Mouse (Mus musculus) limb, embryonic 12.5 days (tissue): Measurements from ENCODE around the gene Tigd3. TPM values are rescaled to one million over a fixed set of nuclear protein-coding genes. Genes with fewer than 3 reads are reported as not detected.
A peak's percentile ranks its signal among the peaks of the same experiment; 100 is the strongest.

Experiments
- ATAC-seq: fragments of 200-750 bp; cut with Nextera tagmentation; 2 replicates; pipeline ENCODE4 v1.8.0; 2017; ENCODE audit warnings: low read depth, moderate TSS enrichment; ENCODE audit not compliant: insufficient number of reproducible peaks, insufficient read depth, low FRiP score, low TSS enrichment
- H3K27ac ChIP-seq: fragments of 300-500 bp; sonication (generic); 2 replicates; pipeline ENCODE4 v1.5.1; 2016; ENCODE audit warnings: mild to moderate bottlenecking, moderate library complexity
- H3K27me3 ChIP-seq: fragments of 300-500 bp; sonication (generic); 2 replicates; pipeline ENCODE4 v1.6.1; 2016; ENCODE audit warnings: mild to moderate bottlenecking, moderate library complexity
- H3K36me3 ChIP-seq: fragments of 300-500 bp; sonication (generic); 2 replicates; pipeline ENCODE4 v1.6.1; 2016; ENCODE audit warnings: mild to moderate bottlenecking, moderate library complexity
- H3K4me1 ChIP-seq: fragments of 300-500 bp; sonication (generic); replicated peaks from 2 replicates; pipeline ENCODE4 v1.6.1; 2016
- H3K4me2 ChIP-seq: fragments of 300-500 bp; sonication (generic); 2 replicates; pipeline ENCODE4 v1.6.1; 2016; ENCODE audit warnings: mild to moderate bottlenecking, moderate library complexity
- H3K4me3 ChIP-seq: fragments of 300-500 bp; sonication (generic); replicated peaks from 2 replicates; pipeline ENCODE4 v1.5.1; 2016; ENCODE audit warnings: mild to moderate bottlenecking
- H3K9ac ChIP-seq: fragments of 300-500 bp; sonication (generic); replicated peaks from 2 replicates; pipeline ENCODE4 v1.6.1; 2016; ENCODE audit warnings: mild to moderate bottlenecking, moderate library complexity
- H3K9me3 ChIP-seq: fragments of 300-500 bp; sonication (generic); 2 replicates; pipeline ENCODE4 v1.6.1; 2016; ENCODE audit warnings: mild to moderate bottlenecking, moderate library complexity
- WGBS: fragments of 180-500 bp; shearing (Covaris S2); methylation state at CpG from one replicate; pipeline ENCODE4 v1.1.7; 2016; 5-methylcytosine and 5-hydroxymethylcytosine counted together
- polyA plus RNA-seq: library from polyadenylated mRNA; unstranded; fragments of >200 nt; fragmentation: Nextera tagmentation; extraction: Ambion mirVana; gene quantifications from 2 replicates; pipeline ENCODE4 v1.2.1, GENCODE M21; 2016

Tigd3 gene
- polyA plus RNA-seq, 1 experiment from 2014 or later = 6.6 TPM

DNA sequence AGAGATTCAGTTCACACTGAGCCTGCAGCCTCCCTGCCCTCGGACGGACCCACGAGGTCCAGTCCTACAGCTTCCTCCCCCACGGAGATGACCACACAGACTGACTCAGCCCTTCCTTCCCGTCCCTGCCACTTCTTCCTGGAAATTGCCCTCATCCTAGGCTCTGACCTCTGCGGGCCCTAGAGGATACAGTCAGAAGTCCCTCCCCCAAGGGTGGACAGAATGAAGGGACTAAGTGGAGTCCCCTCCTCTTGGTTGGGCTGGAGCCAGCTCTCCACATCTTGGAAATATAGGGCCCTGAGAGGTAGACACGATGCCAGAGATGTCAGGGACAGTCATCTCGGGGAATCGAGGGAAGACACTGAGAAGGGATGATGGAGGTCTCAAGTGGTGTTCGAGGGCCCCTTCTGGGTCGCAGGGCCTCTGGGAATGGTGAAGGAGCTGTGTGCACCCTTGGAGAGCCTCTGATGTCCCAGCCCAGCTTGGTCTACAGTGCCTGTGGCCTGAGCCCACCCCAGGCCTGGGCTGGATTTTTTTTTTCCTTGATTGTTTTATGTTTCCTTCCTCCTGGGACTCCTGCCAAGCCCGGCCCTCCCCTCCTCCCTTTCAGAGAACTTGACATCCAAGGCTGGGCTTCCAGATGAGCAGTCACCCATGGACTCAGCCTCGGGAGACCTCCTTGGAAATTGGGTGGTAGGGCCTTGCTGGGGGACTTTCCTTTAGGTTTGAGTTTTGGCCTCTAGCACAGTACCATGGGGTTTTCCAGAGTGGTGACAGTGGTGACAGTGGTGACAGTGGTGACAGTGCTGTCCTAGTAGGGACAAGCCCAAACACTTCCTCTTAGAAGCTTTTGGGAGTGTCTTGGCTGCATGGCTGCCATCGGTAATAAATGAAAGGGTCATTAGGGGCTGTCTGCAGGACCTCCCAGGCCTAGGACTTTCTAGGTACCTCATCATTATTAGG is 36.0 kb upstream of the Tigd3 start:
- no peak overlapping the region for H3K4me3 ChIP-seq
- H3K9ac ChIP-seq = no peak overlapping the region

DNA sequence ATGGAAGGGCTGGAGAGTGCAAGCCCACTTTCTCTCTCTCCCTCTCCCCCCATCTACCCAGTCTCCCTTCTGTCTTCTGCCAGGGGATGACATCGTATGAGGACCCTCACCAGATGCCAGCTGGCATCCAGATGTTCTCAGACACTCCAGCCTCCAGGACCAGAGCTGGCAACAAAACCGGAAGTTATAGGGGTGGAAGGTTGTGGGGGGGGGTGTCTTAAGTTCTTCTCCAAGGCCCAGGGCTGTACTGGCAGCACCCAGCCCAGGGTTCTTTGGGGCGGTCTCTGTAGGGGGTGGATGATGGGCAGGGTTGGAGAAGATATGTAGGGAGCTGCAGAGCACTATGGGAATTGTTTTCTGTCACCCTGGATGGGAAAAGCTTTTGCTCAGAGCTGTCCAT is 34.6 kb upstream of the Tigd3 start:
- Histone ChIP-seq H3K4me2 (no peak overlapping the region), H3K4me3 (no peak overlapping the region), H3K27me3 (peaks cover 11% of the 10 kb centered on the region), H3K27ac (no peak overlapping the region), H3K36me3 (no peaks in the 10 kb centered on the region), H3K9me3 (no peaks in the 10 kb centered on the region), H3K4me1 (peaks cover 21% of the 10 kb centered on the region), H3K9ac (no peak overlapping the region; the same call in 1 of the 2 replicates)
- 38% methylated on average over 3 of the region's 3 CpGs for WGBS
- ATAC-seq = no peak

More for the DNA sequence above, 36.0 kb upstream of the Tigd3 start:
- Histone ChIP-seq H3K4me1 (peaks cover 16% of the 10 kb centered on the region), H3K9me3 (no peaks in the 10 kb centered on the region), H3K27ac (no peak overlapping the region), H3K27me3 (peaks cover 11% of the 10 kb centered on the region), H3K36me3 (no peaks in the 10 kb centered on the region), H3K4me2 (no peak overlapping the region)
- 74% methylated on average over 14 of the region's 14 CpGs for WGBS
- ATAC-seq = no peak

GRCm38 (mm10) chr19:5928104-5928503 is 34.2 kb upstream of the Tigd3 start:
- Histone ChIP-seq H3K36me3 (no peaks in the 10 kb centered on the region), H3K27ac (no peak overlapping the region), H3K9me3 (no peaks in the 10 kb centered on the region), H3K4me3 (no peak overlapping the region), H3K4me2 (no peak overlapping the region), H3K4me1 (peaks cover 23% of the 10 kb centered on the region), H3K27me3 (peaks cover 11% of the 10 kb centered on the region), H3K9ac (no peak overlapping the region; the same call in 1 of the 2 replicates)
- no peak for ATAC-seq
- WGBS = 53% methylated on average over 6 of the region's 6 CpGs

DNA sequence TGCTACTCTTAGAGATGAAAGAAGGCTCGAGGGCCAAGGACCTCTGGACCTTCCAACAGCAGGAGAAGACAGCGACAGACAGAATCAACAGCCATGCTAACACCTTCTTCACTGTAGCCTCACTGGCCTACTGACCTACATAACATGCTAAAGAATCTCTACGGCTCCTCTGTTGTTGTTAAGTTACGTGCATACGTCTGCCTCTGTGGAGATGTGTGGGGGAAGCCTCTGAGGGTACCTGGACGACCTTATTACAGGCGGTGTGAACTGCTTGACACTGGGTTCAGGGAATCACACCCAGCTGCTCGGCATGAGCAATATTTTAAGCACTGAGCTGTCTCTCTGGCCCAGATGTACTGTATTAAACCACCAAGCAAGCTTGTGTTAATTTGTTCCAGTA is 33.6 kb upstream of the Tigd3 start:
- Histone ChIP-seq H3K9me3 (no peaks in the 10 kb centered on the region), H3K27me3 (peaks cover 11% of the 10 kb centered on the region), H3K4me2 (no peak overlapping the region), H3K9ac (no peak overlapping the region), H3K27ac (no peak overlapping the region), H3K4me3 (no peak overlapping the region), H3K36me3 (no peaks in the 10 kb centered on the region), H3K4me1 (peaks cover 23% of the 10 kb centered on the region)
- ATAC-seq = no peak
- 58% methylated on average over 8 of the region's 8 CpGs for WGBS

GRCm38 (mm10) chr19:5927026-5927425 is 33.1 kb upstream of the Tigd3 start:
- no peak for ATAC-seq
- Histone ChIP-seq H3K4me1 (peaks cover 23% of the 10 kb centered on the region), H3K9me3 (no peaks in the 10 kb centered on the region), H3K4me2 (no peak overlapping the region), H3K27ac (no peak overlapping the region), H3K27me3 (peaks cover 13% of the 10 kb centered on the region), H3K9ac (no peak overlapping the region), H3K4me3 (no peak overlapping the region), H3K36me3 (no peaks in the 10 kb centered on the region)
- 74% methylated on average over 11 of the region's 11 CpGs for WGBS

DNA sequence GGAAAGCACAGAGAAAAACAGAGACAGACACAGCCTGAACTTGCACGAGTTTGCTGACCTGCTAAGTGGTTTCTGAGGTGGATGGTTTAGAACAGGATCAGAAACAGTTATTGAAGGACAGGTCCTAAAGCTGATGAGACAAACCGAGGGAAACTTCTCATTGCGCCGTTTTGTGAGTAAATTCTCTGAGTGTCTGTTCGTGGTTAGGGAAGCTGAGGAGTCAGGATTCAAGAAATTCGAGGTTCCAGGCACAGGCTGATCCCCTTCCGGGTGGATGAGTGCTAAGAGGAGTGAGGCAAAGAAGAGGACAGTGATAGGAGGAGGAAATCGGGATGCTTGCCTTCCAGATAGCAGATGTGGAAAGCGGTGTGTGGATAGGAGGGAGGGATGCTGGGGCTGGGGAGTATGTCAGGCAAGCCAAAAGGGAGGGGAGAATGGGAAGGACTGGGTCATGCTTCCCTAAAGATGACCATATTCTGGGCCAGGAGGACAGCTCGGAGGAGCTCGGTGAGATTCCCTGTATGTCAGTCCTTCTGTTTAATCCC is 31.4 kb upstream of the Tigd3 start:
- no peaks in the 10 kb centered on the region for H3K9me3 ChIP-seq
- no peak overlapping the region for H3K27ac ChIP-seq
- peaks cover 17% of the 10 kb centered on the region for H3K27me3 ChIP-seq
- no peak overlapping the region for H3K9ac ChIP-seq
- H3K4me2 ChIP-seq = peak overlapping the region; percentile 97
- H3K4me1 ChIP-seq = peaks cover 27% of the 10 kb centered on the region
- 30% methylated on average over 11 of the region's 11 CpGs for WGBS
- H3K36me3 ChIP-seq = no peaks in the 10 kb centered on the region
- ATAC-seq = no peak
- H3K4me3 ChIP-seq = peak overlapping the region; percentile 53

DNA sequence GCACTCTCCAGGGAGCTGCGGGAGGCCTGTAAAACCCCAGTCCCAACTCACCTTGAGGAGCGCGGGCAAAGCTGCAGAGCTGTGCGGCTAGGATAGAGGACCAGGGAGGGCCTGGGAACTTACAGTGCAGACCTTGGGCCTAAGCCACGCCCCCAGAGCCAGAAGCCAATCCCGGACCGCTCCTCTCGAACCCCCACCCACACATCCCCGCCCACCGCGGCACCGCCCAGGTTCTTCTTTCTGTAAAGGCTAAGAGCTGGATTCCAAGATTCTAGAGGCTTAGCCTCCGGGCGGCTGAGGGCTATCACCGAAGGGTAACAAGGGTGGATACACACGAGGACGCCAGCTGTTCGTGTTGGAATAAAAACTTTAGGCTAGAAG is 30.8 kb upstream of the Tigd3 start, which contains the start of gene Cdc42ep2:
TSS of gene Cdc42ep2 (minus strand) at position 104 of the 381 bp plus-strand sequence.
- Histone ChIP-seq H3K4me1 (peaks cover 22% of the 10 kb centered on the region), H3K4me3 (peak within 1 kb of the TSS; percentile 53), H3K4me2 (peak within 1 kb of the TSS; percentile 97), H3K9ac (peak within 1 kb of the TSS; percentile 54), H3K36me3 (no peaks in the 10 kb centered on the region), H3K9me3 (no peaks in the 10 kb centered on the region), H3K27me3 (peaks cover 17% of the 10 kb centered on the region), H3K27ac (peak within 1 kb of the TSS; percentile 74)
- ATAC-seq = peak; percentile 92
- WGBS = 1% methylated on average over 18 of the region's 18 CpGs

- H3K9ac ChIP-seq = peak overlapping the region; percentile 54
- H3K27me3 ChIP-seq = peaks cover 17% of the 10 kb centered on the region
- no peaks in the 10 kb centered on the region for H3K9me3 ChIP-seq
- 1% methylated on average over 38 of the region's 38 CpGs for WGBS
- H3K36me3 ChIP-seq = no peaks in the 10 kb centered on the region
- H3K4me2 ChIP-seq = peak overlapping the region; percentile 97
- peaks cover 22% of the 10 kb centered on the region for H3K4me1 ChIP-seq
- peak overlapping the region; percentile 74 for H3K27ac ChIP-seq
- ATAC-seq = peak; percentile 69
- H3K4me3 ChIP-seq = peak overlapping the region; percentile 53
Observed at GRCm38 (mm10) chr19:5923990-5924712, 30.2 kb upstream of the Tigd3 start.

GRCm38 (mm10) chr19:5922963-5923362 is 29.0 kb upstream of the Tigd3 start:
- Histone ChIP-seq H3K9me3 (no peaks in the 10 kb centered on the region), H3K4me2 (no peak overlapping the region), H3K4me1 (peaks cover 13% of the 10 kb centered on the region), H3K4me3 (no peak overlapping the region), H3K27ac (no peak overlapping the region), H3K36me3 (peaks cover 6% of the 10 kb centered on the region; the same call in 1 of the 2 replicates), H3K9ac (no peak overlapping the region), H3K27me3 (peaks cover 17% of the 10 kb centered on the region)
- ATAC-seq = no peak
- 90% methylated on average over 3 of the region's 3 CpGs for WGBS

DNA sequence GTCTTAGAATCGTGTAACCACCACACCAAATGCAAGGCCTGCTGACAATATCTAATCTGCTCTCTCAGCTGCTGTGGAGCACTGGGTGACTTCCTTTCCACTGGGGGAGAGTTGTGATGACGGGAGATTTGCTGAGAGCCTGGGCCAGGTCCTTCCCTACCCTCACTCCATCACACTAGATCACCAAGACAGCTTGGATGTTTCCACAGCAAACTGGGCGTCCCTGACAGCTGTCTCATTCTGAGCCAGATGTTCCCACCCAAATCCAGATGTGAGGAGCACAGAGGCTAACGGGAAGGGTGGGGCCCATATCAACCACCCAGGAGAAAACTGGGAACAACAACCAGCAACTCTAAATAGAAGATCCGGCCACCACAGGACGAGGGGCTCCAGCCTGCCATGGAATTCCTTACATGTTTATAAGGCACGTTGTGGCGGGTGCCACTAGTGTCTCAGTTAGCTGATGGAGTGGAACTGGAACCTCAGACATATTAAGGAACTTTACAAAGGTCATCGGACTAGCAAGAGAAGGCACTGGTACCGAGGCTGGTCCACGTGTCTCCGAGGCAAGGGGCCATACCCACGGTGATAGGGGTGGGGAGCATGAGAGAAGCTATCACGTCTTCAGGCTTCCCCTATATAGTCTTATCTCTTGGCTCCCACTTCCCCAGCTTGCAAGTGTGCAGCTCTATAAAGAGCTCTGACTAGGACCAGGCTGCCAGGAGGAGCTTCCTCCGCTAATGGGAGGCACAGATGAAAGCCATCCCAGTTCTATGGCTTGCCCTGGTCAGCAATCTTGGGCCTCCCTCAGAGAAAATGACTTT is 28.4 kb upstream of the Tigd3 start:
- Histone ChIP-seq H3K27ac (no peak overlapping the region), H3K4me2 (peak overlapping the region; percentile 38; the same call in 1 of the 2 replicates), H3K4me3 (no peak overlapping the region), H3K9me3 (no peaks in the 10 kb centered on the region), H3K36me3 (peaks cover 12% of the 10 kb centered on the region; the same call in 1 of the 2 replicates), H3K4me1 (peaks cover 13% of the 10 kb centered on the region), H3K9ac (0 out of 2 replicates have a peak overlapping the region, but pooled peaks have one; percentile 52), H3K27me3 (peaks cover 17% of the 10 kb centered on the region)
- ATAC-seq = no peak
- WGBS = 76% methylated on average over 15 of the region's 15 CpGs
